Mouse (Mus musculus): Measurements from ENCODE around the gene Usp45.

- TF ChIP-seq CTCF (IDR thresholded peaks at IDR 0.05; ENCODE audit: borderline replicate concordance, insufficient read depth, low read depth, low read length) (no peak), POLR2A (IDR thresholded peaks at IDR 0.05; ENCODE audit: borderline replicate concordance, insufficient read depth, low read length) (peak; percentile 35; the same call in 1 of the 2 replicates)
Observed at GRCm38 (mm10) chr4:21848287-21848630, 81.3 kb downstream of the Usp45 start.

Measured in cerebellum, adult 2 months (tissue).